Mouse (Mus musculus): ENCODE measurements around the gene Igfn1. TPM values are rescaled to one million over a fixed set of nuclear protein-coding genes. Genes with fewer than 3 reads are reported as not detected.

Gene Igfn1
- total RNA-seq (2021), result 10 to 100 TPM; 18.5 to 20.2 TPM
- long read RNA-seq, experiment 1, partial matches to known transcripts, result 6 of 8 reads
- long read RNA-seq, experiment 1, other reads (novel, unspliced or antisense), result 2 of 8 reads
- long read RNA-seq, experiment 2, partial matches to known transcripts, result 6 of 15 reads
- long read RNA-seq, experiment 2, other reads (novel, unspliced or antisense), result 9 of 15 reads

DNA sequence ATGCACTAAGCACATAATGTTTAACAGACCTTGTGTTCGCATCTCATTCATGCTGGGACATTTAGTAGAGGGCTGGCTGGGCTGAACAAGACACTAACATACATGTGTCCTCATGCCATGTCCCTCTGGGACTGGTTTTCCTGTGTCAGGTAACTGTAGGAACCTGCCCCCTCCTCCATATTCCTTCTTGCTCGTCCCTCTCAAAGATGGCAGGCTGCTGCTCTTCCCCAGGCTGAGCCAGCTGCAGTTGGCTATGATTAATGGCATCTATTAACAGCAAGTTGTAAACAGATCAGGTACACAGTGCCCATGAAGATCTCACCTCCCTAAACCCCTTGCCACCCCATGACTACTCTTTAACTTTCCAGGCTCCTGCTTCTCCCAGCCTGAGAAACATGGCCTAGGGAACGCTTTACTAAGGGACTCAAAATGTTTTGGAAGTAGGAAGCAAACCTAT lies at the start of gene Igfn1:
TSS of gene Igfn1 (minus strand) at position 51 of the 457 bp plus-strand sequence.
- DNase-seq (ENCODE audit: extremely low spot score in 1 of 2, low spot score in 2 of 2), result no peak
- intact Hi-C loops (cut with DNase I), result no loop called here
- H3K27ac ChIP-seq, result no peak within 1 kb of the TSS
- no peak for TF ChIP-seq CTCF (IDR thresholded peaks at IDR 0.05)
- no peak within 1 kb of the TSS for H3K4me3 ChIP-seq

GRCm38 (mm10) chr1:136055771-136056170 lies 49.6 kb upstream of the Igfn1 start:
- intact Hi-C loops (cut with DNase I), result no loop called here
- Histone ChIP-seq H3K4me3 (no peak overlapping the region), H3K27ac (peak overlapping the region; percentile 92)
- DNase-seq (ENCODE audit: extremely low spot score in 1 of 2, low spot score in 2 of 2), result peak; percentile 57 to 58
- no peak for TF ChIP-seq CTCF (IDR thresholded peaks at IDR 0.05)

- intact Hi-C loops (cut with DNase I), result loop anchor here (5.0 kb wide), 1 partner anchor 80 kb away; the partner anchor contains the start of gene Kif21b
- no peak for TF ChIP-seq CTCF (IDR thresholded peaks at IDR 0.05)
- no peak for DNase-seq (ENCODE audit: extremely low spot score in 1 of 2, low spot score in 2 of 2)
- Histone ChIP-seq H3K27ac (peak within 1 kb of the TSS; percentile 63), H3K4me3 (no peak within 1 kb of the TSS)
These were observed 46.4 kb upstream of the Igfn1 start, which contains the start of gene Cacna1s for GRCm38 (mm10) chr1:136052547-136052946. Gene Cacna1s (plus strand): TSS chr1:136052750.

DNA sequence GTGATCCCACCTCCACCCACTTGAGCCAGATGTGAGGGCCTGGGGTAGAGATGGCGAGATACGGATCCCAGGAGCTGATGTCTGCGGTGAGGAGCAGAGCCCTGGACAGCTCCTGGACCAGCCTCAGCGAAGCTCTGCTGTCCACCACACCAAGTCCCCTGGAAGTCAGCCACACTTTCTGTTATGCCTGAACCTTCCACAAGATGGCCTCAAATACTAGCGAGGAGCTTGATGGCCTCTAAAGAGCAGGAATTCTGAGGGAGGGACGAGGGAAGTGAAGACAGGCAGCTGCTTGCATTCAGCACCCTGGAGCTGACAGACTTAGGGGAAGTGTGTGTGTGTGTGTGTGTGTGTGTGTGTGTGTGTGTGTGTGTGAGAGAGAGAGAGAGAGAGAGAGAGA lies 45.3 kb upstream of the Igfn1 start:
- peak; percentile 72 for TF ChIP-seq CTCF (IDR thresholded peaks at IDR 0.05)
- peak; percentile 72 to 77 for DNase-seq (ENCODE audit: extremely low spot score in 1 of 2, low spot score in 2 of 2)
- intact Hi-C loops (cut with DNase I), result loop anchor here (1.0 to 5.0 kb wide), 3 partner anchors 25 to 161 kb away; partner anchors contain the start of genes Kif21b and Mroh3
- H3K27ac ChIP-seq, result peak overlapping the region; percentile 64; the same call in 1 of the 2 replicates
- H3K4me3 ChIP-seq, result peak overlapping the region; percentile 44

GRCm38 (mm10) chr1:136051013-136051315 lies 44.8 kb upstream of the Igfn1 start:
- DNase-seq (ENCODE audit: extremely low spot score in 1 of 2, low spot score in 2 of 2), result peak; percentile 57
- TF ChIP-seq CTCF (IDR thresholded peaks at IDR 0.05), result no peak
- intact Hi-C loops (cut with DNase I), result loop anchor here (1.0 to 5.0 kb wide), 3 partner anchors 25 to 162 kb away; partner anchors contain the start of genes Kif21b and Mroh3
- Histone ChIP-seq H3K4me3 (peak overlapping the region; percentile 44), H3K27ac (peak overlapping the region; percentile 64)

DNA sequence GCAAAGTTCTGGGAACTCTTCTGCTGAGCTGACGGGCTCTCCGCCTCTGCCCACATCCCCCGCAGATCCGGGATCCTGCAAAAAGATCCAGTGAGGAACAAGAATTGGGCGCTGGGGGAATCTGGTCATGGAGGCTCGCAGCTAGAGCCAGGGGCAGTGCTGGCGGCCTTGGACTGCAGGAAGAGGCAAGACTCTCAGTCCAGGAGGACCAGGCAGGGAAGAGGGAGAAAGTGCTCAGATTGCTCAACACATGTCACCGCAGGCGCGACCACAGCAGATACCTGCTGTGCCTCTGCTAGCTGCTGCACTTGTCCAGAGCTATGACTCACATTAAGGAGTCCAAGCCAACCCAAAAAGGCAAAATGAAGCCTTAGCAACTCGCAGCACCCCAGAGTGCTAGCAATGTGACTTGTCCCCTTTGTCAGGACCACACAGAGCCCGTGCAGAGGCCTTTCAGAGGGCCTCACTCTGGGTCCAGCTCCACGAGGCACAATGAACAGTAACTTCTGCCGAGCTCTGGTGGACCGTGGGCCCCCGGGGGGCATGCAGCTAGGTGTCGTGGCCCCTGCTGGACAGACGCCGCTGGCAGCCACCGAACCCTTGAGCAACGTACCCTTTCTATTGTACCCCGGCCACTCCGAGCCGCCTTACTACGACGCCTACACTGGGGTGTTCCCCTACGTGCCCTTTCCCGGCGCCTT lies 44.3 kb upstream of the Igfn1 start, which contains the start of gene Ascl5:
TSS of gene Ascl5 (plus strand) at position 493 of the 701 bp plus-strand sequence.
- peak within 1 kb of the TSS; percentile 64 for H3K27ac ChIP-seq
- H3K4me3 ChIP-seq, result peak within 1 kb of the TSS; percentile 44
- DNase-seq (ENCODE audit: extremely low spot score in 1 of 2, low spot score in 2 of 2), result no peak
- no peak for TF ChIP-seq CTCF (IDR thresholded peaks at IDR 0.05)
- intact Hi-C loops (cut with DNase I), result loop anchor here (1.0 to 5.0 kb wide), 3 partner anchors 26 to 162 kb away; partner anchors contain the start of genes Kif21b and Mroh3

DNA sequence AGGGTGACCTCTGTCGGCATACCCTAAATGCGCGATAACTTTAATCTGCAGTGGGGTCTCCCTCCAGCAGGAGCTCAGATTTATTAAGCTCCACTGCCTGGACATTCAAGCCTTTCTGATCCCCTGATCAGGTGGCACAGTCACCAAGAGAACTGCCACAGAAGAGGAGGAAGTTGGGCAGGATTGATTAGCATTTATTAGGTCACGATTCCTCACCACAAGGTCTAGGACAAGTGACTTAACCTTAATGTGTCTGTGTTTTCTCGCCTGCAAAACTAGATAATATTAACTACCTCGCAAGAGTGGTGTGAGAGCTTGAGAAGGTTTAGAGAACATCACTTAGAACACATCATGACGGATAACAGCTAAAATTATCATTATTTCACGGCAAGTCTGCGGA lies 41.8 kb upstream of the Igfn1 start:
- intact Hi-C loops (cut with DNase I), result loop anchor here (1.0 to 5.0 kb wide), 4 partner anchors 119 to 474 kb away; partner anchors contain the start of gene Gpr25
- no peak overlapping the region for H3K4me3 ChIP-seq
- no peak for DNase-seq (ENCODE audit: extremely low spot score in 1 of 2, low spot score in 2 of 2)
- TF ChIP-seq CTCF (IDR thresholded peaks at IDR 0.05), result no peak
- H3K27ac ChIP-seq, result no peak overlapping the region

- TF ChIP-seq CTCF (IDR thresholded peaks at IDR 0.05), result peak; percentile 72
- intact Hi-C loops (cut with DNase I), result loop anchor here (1.0 to 5.0 kb wide), 3 partner anchors 120 to 475 kb away; no protein-coding TSS in a partner anchor
- no peak for DNase-seq (ENCODE audit: extremely low spot score in 1 of 2, low spot score in 2 of 2)
- no peak overlapping the region for H3K4me3 ChIP-seq
- no peak overlapping the region for H3K27ac ChIP-seq
These were observed 41.3 kb upstream of the Igfn1 start for GRCm38 (mm10) chr1:136047432-136047831.

GRCm38 (mm10) chr1:136045774-136046173 lies 39.6 kb upstream of the Igfn1 start:
- peak; percentile 64 to 76 for DNase-seq (ENCODE audit: extremely low spot score in 1 of 2, low spot score in 2 of 2)
- Histone ChIP-seq H3K27ac (no peak overlapping the region), H3K4me3 (no peak overlapping the region)
- intact Hi-C loops (cut with DNase I), result loop anchor here (5.0 kb wide), 2 partner anchors 412 to 477 kb away; no protein-coding TSS in a partner anchor
- TF ChIP-seq CTCF (IDR thresholded peaks at IDR 0.05), result peak; percentile 88

DNA sequence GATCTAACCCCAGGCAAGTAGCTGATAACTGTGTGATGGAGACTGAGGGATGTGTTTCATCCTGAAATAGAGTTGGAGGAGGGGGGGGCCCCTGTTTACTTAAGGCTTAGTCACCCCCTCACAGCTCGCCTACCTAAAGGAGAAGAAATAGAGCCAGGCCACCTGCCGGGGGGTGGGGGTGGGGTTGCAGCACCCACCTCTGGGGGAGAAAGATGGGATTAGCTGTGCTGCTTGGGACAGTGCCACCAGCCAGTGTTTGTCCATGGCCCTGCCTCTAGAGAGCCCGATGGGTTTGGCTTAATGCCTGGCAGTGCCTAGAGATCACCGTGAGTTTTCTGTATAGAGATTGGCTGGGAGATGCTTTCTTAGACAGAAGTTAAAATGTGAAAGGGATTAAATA lies 34.7 kb upstream of the Igfn1 start:
- Histone ChIP-seq H3K27ac (peak overlapping the region; percentile 52), H3K4me3 (peak overlapping the region; percentile 37)
- TF ChIP-seq CTCF (IDR thresholded peaks at IDR 0.05), result no peak
- intact Hi-C loops (cut with DNase I), result no loop called here
- DNase-seq (ENCODE audit: extremely low spot score in 1 of 2, low spot score in 2 of 2), result no peak

- Histone ChIP-seq H3K27ac (peak overlapping the region; percentile 52), H3K4me3 (peak overlapping the region; percentile 37)
- TF ChIP-seq CTCF (IDR thresholded peaks at IDR 0.05), result no peak
- no peak for DNase-seq (ENCODE audit: extremely low spot score in 1 of 2, low spot score in 2 of 2)
- intact Hi-C loops (cut with DNase I), result no loop called here
These were observed 34.3 kb upstream of the Igfn1 start for GRCm38 (mm10) chr1:136040452-136040851.

All from left cerebral cortex, adult 2 months (tissue).